Mouse (Mus musculus) urinary bladder, adult 2 months (tissue): ENCODE measurements around the gene Vps53. TPM values are rescaled to one million over a fixed set of nuclear protein-coding genes. Genes with fewer than 3 reads are reported as not detected.

ENCODE experiments used
- DNase-seq: peaks from one replicate; pipeline ENCODE4 v3.0.0; 2022; ENCODE audit warnings: low spot score
- polyA plus RNA-seq: library from polyadenylated mRNA; depleted of rRNA; stranded (reverse); fragments of >200 nt; gene quantifications from 2 replicates; pipeline ENCODE4 v1.2.3, GENCODE M21; 2012

The Vps53 gene
- polyA plus RNA-seq, 1 experiment = 37.9 TPM

DNA sequence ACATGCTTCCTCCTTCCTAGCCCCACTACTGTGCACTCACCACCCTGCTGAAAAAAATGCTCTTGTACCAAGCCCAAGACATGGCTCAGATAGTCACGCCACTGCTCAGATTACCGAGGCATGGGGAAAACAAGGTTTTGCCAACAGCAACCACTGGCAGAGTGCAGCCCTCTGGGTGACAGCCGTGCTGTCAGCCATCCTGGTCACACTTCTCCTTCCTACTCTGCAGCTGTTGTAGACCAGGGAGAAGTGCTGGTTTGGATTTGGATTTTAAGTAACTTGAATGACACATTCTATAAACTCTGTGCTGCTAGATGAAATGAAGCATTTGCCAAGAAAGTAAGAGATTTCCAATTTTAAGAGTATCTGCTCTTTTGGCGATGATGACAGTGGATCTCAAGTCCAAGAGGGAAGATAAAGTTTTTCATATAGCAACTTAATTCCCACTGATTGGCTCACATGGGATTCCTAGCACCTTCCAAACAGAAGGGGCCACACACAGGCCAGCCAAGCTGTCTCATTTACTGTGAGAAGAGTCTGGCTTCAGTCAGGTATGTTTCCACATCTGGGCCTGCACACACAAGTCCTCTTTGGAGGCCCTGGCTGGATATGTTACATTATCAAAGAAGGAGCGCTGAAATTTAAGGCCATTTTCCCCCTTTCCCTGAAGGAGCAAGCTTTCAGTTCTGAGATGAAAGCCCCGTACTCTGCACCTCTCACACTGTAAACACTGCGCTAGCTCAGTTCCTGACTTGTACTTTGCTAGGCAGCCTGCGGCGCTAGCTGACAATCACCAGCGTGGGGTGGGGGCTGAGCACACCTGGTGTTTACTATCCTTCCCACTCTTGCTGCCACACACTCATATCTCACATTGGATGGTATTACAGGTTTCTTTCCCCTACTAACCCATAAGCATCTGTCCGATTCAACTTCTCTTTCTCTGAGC is 72.6 kb downstream of the Vps53 start:
- DNase-seq = no peak

DNA sequence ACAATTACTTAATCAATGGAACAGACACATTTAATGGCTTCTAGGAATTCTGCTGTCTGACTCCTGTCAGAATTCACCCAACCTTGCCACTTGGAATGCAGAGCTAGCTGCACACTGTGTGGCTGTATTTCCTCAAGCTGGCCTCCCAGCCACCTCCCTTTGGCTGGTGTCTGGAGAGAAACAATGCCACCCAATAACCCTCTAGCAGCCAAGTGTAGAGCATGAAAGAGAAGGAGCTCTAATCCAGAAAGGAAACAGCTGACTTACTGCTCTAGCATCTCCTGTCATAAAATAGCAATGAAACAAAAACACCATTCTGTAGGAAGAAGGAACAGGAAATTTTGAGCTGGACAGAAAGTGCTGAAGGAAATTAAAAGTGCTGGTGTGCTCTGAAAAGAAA is 78.3 kb downstream of the Vps53 start:
- DNase-seq = no peak

DNA sequence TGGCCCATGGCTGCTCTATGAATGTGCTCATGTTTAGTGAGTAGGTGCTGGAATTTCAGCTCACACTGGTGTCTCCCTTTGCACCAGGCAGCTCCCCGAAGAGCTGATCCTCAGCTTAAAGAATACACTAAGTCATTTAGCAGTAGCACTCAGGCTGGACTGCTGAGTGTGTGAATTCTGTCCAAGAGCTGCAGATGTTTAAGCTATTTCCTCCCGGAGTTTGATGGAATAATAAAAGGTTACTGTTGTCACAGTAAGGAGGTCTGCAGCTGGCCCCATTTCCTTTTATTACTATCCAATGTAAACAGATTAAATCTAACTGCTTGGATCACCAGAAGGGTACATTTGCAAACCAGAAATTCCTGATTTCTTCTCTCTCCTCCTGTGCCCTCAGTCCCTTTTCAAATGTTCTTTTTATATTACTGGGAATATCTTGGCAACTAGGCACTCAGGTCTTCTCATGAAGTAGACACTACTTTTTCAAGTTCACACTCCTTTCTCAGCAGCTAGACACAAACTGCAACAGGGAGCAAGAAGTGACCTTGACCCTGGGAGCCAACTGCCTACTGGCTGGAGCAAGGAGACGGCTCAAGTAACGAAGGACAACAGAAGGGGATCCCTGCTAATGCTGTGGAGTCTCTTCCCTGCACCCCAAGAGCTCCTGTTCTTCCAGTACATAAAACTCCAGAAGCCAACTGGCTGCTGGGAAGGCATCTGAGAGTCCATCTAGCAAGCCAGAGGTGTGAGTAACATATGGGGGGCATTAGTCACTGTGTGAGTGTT is 80.1 kb downstream of the Vps53 start:
- no peak for DNase-seq

DNA sequence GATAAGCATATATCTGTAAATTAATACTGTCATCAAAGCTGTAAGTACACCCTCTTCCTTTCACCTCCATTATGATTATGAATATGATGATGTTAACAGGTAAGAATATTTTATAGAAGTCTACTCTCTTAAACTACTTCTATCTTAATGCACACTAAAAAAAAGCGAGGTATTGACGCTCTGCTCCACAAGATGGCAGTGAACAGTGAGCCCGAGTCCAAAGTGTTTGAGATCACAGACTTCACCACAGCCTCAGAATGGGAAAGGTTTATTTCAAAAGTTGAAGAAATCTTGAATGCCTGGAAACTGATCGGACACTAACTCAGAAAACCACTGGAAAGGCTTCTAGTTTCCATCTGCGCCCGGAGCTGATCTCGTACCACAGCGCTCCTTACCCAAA is 85.8 kb downstream of the Vps53 start:
- DNase-seq = no peak

DNA sequence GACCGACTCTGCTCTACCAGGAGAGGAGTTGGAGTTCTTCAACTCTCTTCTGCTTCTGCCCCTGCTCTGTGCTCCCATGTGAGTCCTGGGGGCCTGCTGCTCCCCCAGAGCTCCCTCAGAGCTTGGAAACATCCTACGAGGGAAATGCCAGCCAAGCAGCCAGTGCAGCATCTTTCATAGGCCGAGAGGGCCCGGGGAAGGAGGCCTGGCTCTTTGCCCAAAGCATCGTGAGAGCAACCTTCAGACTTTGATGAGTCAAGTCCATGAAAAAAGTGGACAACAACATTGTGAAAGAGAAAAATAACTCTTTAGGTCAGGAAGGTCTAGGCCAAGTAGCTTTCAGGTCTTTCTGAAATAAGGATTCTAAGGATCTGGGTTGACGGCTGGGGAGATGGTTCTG is 89.7 kb downstream of the Vps53 start:
- no peak for DNase-seq

DNA sequence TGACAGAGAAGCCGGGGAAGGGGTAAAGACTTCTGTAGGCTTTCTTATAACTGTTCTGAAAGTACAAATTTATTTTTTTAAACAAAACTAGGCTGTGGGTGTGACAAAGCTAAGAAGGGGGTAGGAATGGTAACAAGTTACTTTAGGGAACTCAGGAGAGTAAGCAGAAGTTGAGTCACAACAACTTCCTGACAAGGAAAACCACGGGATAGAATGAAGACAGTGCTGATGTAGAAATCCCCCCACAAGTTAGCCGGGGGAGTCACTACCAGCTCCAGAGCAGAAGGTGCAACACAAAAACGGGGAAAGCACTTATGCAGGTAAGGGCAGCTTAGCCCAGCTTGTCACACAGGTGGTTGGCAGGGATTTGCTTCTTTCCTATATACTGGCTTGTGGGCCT is 90.9 kb downstream of the Vps53 start:
- no peak for DNase-seq

DNA sequence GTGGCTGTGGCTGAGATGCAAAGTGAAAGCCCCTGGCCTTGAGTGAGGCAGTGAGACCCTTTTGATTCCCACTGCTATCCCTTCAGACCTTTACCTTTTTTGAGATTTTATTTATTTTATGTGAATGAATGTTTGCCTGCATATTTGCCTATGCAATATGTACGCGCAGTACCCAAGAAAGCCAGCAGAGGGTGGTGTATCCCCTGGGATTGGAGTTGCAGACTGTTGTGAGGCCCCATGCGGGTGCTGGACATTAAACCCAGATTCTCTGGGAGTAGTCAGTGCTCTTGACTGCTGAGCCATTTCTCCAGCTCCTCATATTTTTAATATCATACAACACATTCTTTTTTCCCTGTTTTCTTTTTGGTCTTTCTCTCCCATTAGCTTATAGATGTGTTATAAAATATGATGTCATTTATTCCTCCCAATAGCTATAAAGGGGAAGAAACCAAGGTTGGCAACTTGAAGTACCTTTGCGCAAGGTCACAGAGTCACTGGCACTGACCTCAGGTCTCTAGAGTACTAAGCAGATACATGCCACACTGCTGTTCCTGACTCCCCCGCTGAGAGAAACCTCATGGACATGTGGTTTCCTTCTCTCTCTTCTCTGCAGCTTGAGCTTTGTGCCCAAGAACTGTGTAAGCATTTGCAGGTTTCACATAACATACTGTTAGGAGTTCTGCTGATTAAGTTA is 93.4 kb downstream of the Vps53 start:
- DNase-seq = no peak

DNA sequence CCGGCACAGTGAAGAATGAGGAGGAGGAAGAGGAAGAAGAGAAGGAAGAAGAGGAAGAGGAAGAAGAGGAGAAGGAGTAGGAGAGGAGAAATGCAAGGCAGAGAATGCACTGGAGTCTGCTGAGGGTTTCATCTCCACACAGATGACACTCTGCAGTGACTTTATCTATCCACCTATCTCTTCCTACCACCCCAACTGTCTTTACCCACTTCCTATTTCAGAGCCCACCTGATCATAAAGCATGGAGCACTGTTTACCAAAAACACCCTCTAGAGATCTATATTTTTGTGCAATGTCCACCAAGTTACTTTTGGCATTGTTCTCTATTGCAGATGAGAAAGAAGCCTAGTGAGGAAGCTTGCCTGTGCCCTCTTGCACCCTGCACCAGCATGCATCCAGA is 94.5 kb downstream of the Vps53 start:
- no peak for DNase-seq

DNA sequence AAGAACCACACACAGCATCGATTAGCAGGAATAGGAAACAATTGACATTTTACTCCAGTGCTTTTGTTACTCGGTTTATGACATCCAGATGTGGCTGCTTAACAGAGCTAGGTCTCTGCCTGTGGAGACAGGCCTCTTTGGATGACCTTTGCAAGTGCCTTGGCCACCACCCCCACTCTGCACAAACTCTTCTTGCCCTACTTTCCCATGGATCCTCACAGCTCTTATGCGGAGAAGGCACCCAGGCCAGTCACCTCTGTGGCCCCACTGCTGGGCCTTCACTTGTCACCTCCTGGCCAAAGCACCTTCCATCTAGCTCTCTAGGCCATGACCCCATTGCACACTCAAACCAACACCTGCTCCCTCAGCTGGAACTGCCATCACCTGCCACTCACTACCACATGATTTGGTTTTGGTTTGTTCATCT is 95.5 kb downstream of the Vps53 start:
- no peak for DNase-seq

DNA sequence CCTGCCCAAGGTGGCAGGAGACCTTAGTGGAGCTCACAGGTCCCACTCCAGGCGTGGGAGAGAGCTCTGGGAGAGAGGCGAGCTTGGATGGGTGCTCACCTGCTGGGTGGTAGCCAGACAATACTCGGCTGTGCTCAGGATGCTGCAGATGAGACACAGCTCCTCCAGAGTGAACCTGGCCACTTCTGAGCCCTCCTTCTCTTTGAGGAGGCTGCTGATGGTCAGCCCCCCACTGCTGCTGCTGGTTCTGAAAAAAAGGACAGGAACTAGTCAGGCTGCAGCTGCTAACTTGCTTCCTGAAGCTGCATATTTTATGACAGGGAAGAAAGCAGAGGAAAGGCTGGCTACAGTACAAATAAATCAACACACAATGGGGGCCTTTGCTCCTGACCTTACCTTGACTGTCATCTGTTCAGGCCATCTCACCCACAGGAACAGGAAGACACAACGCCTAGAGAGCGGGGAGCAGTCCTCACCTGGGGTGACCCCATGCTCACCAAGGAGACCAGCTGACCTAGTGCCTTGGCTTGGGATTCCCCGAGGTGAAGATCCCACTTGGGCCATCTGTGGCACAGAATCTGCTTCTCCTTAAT is 98.3 kb downstream of the Vps53 start:
- DNase-seq = no peak

DNA sequence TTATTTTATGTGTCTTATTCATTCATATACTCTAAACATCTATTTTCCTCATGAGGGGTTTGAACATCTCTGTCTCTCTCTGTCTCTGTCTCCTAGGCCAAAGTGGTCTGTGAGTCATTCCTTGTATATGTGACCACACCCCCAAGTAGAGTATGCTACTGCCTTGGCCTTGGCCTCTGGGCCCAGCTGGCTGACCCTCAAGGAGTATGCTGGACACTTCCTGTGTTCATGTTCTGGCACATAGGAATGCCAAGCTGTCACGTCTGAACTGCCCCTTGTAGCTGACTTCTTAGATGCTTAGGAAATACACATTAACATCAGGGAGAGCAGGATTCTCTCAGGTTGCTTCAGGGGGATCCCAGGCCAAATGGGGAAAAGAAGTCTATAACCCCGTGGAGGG is 99.2 kb downstream of the Vps53 start:
- DNase-seq = no peak

DNA sequence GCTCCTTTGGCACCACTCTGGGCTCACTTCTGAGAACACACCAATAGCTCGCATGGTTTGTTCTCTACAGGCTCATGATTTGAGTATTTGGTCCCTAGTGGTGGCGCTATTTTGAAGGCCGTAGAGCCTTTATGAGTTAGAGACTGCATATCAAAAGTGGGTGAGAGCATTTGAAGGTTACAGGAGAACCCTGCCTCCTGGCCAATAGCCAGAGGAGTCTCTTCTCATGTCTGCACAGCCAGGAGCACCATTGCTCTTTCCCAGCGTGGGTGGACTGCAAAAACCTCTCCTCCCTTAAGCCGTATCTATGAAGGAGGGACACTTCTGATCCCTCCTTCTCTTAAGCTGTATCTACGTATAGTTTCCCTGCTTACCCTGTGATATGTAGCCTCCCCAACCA is 102.1 kb downstream of the Vps53 start:
- DNase-seq = no peak

DNA sequence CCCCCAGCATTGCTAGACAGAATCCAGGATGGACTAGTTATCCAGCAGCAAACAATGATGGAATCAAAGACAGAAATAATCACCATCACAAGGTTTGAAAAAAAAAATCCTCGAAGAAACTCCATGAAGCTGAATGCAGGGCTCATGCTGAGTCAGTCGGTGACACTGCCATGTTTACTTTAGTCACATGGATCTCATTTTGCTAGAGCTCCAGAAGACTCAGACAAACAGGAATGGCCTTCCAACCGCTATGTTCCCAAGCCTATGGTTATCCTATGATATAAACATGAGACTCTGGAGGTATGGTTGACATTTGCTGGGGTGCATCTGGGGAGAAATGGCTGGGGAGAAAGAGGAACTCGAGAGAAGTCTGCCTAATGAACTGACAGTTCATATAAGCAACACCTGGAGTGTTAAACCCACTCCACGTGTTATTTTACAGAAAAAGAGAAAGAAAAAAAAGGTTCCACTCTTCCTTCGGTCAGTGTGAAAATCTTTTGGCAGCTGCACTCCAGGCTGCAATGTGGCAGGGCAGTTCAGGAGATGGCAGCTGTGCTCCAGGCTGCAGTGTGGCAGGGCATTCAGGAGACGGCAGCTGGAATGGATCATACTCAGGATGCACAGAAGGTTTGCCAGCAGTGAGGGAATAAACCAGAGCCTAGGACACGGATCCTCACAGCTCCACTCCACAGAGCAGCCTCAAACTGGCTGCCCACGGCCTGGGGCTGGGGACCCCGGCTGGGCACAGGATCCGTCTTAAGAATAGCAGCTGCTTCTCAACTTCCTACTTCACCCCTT is 105.0 kb downstream of the Vps53 start:
- no peak for DNase-seq

DNA sequence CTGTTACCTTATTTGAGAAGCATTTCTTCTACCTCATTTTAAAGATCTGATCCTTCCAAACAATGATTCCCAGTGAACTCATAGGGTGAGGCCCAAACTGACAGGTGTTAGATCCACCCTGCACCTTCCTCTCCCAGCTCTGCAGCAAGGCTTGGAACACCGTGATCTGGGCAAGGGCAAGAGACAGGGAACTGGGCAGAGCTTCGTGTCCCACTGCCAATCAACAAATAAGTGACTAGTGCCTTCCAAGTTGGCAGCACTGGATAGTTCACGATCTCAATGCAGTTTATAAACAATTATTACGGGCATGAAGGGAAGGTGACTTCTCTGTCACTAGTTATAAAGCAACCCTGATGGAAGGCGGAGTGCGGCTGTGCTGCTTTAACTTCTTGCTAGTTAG is 109.6 kb downstream of the Vps53 start:
- DNase-seq = no peak

DNA sequence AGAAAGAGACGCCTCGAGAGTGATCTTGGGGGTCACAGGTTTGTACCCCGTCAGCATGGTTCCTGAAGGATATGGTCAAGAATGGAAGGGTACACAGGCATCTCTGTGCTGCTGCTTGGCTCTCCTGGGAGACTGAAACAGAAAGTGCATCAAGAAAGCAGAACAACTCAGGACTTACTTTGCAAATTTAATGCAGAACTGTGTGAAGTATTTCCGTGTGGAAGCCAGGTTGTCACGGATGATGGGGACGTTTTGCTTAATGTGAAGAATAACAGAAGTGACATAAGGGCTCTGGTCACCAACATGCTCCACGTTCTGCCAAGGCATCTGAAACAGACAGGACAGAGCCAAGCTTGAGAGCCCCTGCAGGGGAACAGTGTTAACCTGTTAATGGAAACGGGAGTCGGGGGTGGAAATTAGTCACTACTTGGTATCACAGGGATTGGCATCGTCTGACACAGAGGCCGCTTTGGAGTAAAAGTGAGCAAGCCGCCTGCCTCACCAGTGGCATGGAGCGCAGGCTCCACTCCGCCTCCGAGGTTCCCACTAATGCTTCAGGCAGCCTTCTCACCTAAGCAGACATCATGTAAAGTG is 112.8 kb downstream of the Vps53 start:
- DNase-seq = no peak

DNA sequence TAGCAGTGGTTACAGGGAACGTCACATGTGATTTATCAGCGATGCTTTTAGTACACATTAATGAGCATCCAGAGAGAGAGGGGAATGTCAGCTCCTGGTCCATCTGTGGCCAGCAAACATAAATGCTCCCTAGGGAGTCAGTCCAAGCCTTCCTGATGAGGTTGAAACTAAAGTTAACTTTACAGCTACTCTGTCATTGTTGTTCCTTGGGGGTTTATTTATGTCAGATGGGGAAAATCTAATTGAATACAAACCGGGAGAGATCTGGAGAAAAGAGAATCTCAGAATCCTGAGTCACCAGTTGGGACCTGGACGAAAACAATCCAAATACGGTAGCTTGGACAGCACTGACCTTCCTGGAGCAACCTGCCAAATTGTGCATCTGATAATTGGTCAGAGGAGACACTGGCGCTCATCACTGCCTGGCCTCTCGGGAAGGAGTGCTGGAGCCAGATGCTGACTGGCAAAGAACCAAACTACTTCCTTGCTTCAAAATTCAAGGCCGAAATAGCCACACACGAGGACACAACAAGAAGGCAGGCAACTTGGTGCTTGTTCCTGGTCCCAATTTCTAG is 113.8 kb downstream of the Vps53 start:
- no peak for DNase-seq

DNA sequence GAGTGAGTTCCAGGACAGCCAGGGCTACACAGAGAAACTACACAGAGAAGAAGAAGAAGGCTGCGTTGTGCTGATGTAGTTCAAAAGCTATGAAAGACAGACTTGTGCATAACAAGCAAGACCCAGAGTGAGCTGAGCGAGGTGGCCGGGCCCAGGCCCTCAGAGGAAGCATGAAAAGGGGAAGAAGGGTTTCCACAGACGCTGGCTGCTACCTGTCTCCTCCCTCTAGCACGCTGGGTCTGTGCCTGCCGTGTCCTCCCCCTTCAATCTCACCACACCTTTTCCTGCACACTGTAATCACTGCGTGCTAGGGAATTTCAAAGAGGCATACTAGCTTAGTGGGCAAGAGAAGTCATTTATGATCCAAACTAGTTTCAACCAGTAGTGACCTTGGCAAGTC is 115.0 kb downstream of the Vps53 start:
- DNase-seq = no peak

DNA sequence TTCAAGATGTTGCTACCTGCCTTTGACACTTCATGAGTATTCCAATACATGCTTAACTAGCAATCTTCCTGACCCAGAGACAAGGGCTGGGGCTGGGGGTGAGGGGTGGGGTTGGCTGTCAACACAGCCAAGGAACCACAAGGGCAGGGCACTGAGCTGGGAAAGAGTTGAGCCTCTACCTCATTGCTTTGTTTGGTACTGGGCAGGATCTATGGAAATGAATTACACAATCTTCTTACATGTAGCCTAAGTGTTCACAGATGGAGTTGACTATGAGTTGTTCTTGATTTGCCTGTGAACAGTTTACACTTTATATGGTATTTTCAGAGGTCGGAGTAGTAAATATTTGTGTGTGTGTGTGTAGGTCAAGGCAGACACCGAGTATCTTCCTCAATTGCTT is 118.5 kb downstream of the Vps53 start:
- DNase-seq = no peak

DNA sequence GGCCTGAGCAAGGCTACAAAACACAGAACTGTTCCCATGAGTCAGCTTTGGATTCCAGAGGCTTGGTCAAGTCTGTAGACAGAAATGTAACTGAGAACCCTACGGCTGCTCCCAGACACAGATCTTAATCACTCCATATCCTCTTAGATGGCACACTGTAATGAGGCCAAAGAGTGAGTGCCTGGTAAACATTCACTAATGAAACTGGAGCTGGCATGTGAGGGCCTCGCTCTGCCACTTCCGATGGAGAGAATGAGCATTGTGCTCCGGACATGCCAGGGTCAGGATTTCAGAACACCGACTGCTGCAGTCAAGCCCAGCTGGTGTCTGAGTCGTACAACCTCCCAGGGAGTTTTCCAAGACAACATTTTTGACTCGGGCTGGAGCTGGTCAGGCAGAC is 119.5 kb downstream of the Vps53 start:
- DNase-seq = peak; percentile 44

DNA sequence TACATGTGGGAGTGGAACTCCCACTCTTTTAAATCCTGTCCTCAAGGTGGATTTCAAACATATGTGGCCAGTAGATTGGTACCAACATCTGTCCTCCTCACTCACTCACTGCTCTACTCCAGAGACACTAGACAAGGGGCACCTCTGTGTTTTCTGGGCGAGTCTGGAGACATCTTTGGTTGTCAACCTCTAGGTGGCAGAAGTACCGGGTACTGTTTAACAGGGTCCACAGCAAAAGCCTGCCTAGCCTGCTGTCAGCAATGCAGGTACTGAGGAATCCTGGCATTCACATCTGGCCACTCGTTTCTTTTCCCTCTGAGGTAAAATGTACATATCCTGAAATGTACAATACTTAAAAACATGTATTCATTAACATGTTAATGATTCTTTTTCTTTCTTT is 123.0 kb downstream of the Vps53 start:
- DNase-seq = no peak
